Mouse (Mus musculus) ZHBTc4 (cell line): ENCODE measurements around the gene Gpr89.

Source experiments
- DNase-seq: peaks from one replicate; pipeline ENCODE4 v3.0.0-alpha.2; 2011; ENCODE audit warnings: low read depth, low spot score

Gene Gpr89

DNA sequence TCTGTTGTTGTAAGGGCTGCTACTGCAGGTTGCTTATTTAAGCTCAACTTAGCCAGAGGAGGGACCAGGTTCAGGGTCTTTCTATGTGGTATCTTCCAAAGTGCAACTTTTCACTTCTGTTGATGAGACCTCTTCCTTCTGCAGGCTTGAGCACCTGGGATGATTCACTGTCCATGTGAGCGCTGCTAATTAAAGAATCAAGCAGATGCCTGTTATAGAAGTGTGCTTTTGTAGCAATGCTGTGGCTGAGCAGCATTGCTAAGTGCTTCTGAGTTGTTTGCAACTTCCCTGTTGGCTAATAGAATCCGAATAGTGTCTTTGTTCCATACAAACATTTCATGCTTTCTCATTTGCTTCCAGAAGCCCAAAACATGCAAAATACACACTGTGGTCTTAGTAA, 34.9 kb downstream of the Gpr89 start:
- DNase-seq: no peak

DNA sequence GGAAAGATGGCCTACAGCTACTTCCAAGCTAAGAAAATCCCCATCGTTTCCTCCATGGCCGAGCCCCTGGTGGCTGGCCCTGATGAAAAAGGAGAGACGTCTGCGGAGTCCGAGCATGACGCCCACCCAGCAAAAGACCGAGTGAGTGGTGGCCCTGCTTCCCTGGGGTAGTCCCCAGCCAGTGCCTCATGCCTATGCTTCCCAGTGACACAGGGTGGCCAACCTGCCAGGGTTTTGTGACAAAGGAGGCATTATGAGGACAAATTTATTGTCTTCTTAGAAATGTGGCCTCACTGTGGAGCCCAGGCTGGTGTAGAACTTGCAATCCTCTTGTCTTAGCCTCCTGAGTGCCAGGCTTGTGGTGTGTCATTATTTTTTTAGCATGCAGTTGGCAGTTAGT, 36.1 kb downstream of the Gpr89 start:
- no peak for DNase-seq

DNA sequence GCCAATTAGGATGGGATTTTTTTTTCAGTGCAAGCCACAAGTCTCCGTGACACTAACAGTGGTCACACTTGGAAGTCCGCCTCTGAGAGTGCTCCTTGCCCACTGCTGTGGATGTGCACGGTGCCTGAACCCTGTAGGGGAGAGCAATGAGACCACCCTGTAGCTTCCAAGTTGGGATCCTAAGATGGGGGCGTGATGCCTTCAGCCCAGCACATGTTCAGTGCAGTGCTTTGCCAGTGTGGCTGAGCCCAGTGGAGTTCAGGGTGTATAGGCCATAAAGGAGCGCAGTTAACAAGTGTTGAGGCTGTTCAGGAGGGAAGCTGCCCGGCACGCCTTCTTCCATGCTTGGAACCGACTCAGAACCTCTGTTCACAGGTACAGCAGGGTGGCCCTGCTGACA, 36.6 kb downstream of the Gpr89 start:
- DNase-seq: no peak

DNA sequence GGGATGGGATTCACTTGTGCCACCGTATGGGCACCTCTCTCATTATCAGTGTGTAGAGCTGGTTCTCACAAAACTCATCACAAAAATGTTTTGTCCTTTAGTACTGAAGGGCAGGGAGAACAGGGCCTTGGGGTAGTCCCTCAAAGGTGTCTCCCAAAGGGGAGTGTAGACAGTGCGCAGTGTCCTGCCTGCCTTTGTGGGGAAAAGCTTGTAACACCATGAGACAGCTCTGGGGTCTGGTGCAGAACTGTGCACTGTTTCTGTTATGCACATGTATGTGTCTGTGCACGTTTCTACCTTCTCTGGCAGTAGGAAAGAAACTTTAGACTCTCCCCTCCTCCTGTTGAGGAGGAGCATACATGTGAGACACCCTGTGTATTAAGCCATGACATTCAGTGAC, 37.3 kb downstream of the Gpr89 start:
- DNase-seq: no peak

DNA sequence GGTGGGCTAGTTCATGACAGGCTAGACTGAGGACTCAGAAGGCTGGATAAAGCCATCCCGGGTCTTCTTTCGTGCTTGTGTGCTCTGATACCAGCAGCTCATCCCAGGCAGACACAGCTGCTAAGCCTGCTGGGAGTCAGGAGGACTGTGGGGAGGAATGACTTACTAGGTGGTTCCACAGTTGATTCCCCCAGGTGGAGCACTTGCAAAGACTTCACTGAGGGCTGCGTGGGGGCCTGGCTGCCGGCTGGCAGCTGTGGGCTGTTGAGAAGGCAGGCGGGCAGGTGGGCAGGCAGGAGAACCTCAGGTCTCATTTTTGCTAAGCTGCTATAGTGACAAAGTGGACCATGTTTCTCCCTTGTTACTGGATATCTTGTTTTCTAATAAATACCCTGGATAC, 44.6 kb downstream of the Gpr89 start:
- DNase-seq: no peak

DNA sequence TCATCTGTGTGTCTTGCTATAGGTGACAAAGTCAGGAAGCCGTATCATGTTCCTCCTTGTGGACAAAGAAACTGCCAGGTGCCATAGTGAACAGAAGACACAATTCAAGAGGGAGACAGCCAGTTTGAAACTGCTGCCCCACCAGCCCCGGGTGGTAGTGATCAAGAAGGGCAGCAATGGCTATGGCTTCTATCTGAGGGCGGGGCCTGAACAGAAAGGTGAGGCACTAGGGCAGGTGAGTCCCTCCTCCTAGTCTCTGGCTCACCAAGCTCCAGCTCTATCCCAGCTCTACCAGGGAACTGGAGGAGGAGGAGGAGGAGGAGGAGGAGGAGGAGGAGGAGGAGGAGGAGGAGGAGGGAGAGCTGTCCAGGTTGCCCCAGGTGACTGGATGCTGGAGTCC, 49.3 kb downstream of the Gpr89 start:
- DNase-seq: no peak

DNA sequence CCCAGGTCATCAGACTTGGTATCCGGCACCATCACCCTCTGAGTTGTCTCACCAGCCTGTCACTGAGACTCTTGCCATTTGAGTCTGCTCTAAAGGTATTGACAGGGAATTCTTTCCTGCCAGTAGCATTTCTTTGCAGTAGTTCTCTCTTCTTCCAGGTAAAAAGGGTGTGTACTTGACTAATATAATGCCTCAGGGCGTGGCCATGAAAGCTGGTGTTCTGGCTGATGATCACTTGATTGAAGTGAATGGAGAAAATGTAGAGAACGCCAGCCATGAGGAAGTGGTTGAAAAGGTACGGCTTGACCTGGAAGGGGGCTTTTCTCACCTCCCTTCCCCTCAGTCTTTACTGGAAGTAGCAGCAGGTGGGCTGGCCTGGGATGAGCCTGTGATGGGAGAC, 50.8 kb downstream of the Gpr89 start:
- peak; percentile 66 for DNase-seq

DNA sequence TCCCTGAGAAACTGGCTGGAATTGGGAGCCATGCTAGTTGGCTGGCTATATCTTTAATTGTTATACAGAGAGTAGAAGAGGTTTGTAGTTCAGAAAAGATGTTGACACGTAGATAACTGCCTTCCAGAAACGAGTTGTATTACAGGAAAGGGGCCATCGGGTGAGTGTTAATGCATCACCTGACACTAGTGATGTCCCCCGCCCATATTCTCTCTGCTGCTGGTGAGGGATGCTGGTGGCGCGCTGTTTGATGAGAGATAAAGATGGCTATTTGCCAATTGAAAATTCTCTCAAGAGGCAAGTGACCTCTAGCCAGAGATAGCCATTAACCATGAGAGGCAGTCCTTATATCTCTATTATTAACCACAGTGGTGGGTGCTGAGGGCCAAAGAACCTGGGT, 52.6 kb downstream of the Gpr89 start:
- DNase-seq: no peak

DNA sequence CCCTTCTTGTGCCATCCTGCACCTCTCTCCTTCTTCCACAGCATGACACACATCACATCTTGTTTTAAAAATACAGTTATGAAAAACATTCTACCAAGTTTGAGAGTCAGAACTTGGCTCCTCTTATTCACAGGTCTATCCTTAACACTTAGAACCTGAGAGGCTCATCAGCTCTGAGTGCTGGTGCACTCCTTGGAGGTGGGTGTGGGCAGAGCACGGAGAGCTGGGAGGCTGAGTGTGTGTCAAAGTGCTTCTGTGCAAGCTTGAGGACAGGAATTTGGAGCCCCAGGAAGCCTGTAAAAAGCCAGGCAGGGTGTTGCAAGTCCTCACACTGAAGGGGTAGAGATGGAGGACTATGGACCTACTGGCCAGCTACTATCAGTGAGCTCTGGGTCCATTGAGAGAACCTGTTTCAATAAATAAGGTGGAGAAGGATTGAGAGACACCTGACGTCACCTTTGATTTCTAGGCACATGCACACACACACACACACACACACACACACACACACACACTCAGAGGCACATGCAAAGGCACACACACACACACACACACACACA, 55.9 kb downstream of the Gpr89 start:
- no peak for DNase-seq

DNA sequence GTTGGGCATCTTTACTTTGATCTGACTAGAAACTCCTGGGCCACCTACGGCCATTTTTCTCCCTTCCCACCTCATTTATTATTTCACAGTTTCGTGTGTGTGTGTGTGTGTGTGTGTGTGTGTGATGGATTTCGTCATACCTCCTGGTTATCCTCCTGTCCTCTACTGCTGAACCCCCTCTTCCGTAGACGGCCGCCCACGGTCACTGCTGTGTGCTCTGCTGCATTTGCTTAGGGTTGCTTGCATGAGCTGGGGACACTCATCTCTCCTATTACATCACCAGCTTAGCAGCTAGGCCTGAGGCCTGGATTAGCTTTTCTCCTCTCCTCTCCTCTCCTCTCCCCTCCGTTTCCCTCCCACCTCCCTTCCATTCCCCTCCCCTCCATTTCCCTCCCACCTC, 56.7 kb downstream of the Gpr89 start:
- DNase-seq: no peak

DNA sequence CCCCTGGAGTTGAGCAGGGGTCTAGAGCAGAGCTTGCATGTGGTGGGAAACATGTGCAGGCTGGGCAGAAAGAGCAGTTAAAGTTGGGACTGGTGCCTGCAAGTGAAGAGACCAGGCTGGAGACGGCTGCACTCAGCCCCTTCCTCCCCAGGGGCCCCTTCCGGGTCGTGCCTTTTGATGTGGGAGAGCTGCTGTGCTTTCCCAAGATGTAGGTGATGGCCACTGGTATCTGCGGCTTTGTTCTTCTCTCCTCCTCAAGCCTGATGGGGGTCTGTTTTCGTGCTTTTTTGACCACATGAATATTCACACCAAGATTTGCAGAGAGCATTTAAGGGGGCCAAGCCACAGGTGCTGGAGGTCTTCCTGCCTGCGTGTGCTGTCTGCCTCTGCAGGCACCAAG, 57.5 kb downstream of the Gpr89 start:
- DNase-seq: no peak

DNA sequence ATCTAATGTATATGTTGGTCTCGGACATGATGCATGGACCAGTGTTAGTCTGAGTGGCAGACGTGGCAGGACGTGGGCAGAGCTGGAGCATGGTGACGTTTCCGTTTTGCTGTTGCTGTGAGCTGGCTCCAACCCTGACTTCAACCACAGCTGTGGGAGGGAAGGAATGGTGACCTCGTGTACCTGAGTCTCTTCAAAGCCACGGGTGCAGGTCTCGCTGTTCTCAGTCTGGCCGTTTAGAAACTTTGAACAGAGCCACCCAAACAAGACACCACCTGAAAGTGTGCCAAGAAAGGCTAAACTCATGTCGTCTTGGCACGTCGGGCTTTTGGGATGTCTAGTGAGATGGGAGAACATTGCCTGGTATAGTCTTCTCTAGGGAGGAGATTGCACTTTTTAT, 58.2 kb downstream of the Gpr89 start:
- DNase-seq: no peak

DNA sequence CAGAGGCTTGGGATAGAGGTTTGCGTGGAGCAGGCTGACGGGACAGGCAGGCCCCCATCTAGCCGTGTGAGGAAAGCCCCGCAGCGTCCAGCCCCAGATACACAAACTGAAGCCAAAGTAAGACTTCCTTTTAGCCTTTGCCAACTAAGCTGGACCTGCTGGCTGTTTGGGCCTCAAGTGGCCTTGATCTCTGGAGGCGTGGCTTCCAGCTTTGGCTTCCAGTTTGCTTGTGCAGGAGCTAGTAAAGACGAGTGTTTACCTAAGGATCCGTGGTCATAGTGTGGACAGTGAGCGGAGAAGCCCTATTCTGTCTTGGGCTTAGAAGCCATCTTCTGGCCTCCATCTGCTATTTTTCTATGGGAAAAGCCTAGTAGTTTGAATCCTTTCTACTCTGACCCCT, 59.3 kb downstream of the Gpr89 start:
- DNase-seq: no peak

DNA sequence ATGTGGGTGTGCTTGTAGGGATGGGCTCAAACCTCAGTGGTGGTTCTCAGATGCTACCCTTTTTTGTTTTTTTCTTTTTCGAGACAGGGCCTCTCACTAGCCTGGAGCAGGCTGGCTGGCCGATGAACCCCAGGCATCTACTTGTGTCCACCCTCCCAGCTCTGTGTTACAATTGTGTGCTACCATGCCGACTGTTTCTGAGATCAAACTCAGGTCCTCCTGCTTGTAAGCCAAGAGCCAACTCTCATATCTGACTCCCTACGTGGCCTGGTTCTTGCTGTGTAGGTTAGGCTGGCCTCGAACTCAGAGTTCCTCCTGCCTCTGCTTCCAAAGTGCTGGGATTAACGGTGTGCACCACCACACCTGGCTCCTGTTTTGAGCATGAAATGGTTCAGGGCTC, 60.0 kb downstream of the Gpr89 start:
- no peak for DNase-seq

DNA sequence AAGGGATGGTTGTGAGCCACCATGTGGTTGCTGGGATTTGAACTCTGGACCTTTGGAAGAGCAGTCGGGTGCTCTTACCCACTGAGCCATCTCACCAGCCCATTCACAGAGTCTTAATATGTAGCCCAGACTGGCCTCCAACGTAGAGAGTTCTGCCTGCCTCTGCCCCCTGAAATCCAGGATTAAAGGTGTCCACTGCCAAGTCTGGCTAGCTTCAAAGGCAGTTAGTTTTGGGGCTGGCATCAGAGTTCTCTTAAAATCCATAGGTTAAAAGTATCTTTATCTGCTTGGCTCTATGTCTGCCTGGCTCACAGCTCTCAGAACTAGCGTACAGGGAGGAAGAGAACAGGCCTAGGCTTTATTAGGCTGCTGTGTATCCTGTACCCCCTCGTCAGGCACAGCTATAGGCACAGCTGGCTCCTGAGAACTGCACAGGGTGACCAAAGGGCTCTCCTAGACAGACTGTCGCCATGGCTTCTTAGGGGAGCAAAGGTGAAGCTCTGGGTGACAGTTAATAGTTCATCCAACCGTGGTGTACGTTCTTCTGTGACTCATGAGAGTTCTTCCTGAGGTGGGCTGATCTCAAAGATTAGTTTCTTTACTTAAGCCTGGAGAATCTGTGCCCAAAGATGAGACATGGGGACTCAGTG, 66.0 kb downstream of the Gpr89 start:
- no peak for DNase-seq

DNA sequence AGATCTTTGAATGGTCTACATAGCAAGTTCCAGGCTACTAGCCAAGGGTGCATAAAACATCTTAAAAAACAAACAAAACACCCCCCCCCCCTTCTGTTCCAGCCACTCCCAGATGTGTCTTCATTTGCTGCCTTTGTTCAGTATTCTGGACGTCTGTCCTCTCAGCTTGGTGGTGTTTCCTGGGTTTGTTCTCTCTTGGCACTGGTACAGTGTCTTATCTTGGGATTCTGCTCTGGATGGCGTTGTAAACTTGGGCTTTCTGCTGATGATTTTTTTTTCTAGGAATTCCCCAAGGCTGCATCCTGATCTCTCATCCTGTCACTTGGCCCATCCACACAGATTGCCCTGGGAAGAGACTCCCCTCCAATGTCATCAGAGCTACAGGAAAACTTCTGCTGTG, 68.7 kb downstream of the Gpr89 start:
- DNase-seq: no peak

DNA sequence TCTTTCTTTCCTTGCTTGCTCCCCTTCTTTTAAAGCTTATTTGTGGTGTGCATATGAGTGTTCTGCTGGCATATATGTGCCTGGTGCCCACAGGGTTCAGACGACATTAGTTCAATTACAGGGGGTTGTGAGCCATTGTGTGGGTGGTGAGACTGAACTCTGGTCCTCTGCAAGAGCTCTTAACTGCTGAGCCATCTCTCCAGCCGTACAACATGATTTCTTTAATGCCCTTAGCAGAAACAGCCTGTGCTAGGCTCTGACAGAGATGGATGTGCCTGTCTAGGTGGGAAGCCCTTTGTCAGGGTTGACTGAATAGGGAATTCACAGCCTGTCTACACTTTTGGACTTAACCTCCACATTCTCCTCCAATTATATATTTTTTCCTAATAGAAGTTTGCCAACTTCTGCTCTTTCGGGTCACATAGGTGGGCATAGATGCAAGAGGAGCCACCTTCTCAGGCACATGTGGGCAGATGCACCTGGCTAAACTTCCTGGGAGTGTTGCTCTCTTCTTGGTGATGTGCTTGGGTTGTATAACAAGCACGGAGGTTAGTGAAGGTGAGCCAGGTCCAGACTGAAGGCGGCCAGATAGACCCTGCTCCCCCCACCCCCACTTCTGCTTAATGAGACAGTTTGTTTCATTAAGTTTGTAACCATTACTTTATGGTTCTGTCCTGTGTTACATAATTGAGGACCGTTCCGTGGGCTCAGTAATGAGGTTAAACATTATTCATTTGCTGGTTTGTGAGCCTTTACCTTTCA, 70.4 kb downstream of the Gpr89 start:
- no peak for DNase-seq

DNA sequence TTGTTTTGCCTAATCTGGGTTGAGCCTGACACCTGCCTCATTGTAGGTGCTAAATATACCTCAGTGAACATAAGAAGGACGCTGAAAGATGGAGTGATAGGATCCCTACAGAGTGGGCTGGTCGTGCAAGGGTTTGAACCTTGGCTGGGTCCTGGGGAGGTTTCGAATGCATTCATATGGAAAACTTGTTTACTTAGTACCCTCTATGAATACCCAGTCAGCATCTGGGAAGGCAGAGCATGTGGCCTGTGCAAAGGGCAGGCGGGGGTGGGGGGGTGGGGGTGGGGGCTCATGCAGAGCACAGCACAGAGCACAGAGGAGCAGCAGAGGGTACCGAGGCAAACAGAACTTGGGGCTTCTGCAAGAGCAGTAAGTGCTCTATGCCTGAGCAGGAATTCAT, 72.2 kb downstream of the Gpr89 start:
- DNase-seq: no peak

DNA sequence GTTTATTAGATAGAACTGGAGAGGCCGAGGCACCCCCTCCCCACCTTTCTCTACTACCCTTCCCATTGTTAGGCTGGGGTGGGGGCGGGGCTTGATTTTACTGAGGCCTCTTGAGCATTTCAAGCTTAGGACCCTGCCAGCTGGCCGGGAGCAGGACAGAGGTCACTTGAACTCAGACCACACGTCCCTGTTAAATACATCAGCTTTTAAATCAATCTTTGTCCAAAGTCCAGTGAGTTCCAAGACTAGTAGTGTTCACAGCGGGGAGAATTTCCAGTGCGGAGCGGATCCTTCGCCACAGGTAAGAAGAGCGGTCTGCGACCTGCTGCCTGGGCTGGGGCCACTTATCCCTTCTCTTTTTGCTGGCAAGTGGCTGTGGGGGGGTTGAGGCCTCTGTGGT, 75.3 kb downstream of the Gpr89 start:
- no peak for DNase-seq

DNA sequence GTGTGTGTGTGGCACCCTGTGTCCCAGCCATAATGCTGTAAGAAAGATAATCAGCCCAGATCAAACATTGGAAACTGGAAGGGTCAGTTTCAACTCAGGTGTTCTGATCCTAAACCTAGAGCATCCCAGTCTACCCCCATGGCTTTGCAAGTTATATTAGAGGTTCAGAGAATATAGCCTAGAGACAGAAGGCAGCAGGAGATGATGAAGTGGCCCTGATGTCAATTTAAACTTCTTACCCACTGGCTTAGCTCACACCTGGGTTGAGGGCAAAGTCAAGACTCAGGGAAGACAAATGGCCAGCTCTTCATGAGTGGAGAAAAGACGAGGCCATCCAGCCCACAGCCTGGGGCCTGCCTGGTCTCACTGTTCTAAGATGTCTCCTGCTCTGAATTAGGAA, 76.2 kb downstream of the Gpr89 start, which contains the start of the genes Pdzk1 and Cd160:
Gene Pdzk1, plus strand, starts transcription at position 301 of the 400 bp plus-strand sequence.
Gene Cd160, minus strand, starts transcription at position 368 of the 400 bp plus-strand sequence.
- no peak for DNase-seq

DNA sequence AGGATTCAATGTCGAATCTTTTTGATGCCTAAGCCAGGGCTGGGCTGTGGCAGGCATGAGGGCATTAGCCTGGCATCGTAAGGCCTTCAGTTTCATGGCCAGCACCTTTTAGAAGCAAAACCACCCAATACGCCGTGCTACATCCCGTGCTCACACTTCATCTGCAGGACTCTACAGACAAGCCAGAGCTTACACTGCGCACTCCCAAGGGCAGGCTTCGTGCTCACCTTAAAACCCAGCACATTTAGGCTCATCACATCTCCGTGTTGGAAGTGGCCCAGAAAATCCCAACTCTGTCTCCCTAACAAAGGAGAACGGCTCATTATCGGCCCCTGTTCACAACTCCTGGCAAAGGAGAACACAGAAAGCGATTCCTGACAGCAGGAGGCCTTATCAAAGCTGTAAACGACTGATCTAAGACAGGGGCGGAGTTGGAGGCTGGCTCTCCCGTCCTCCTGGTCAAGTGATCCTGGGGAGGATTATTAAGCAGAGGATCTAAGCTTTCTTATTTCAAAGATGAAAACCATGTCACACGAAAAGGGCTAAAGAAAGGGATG, 76.8 kb downstream of the Gpr89 start:
- DNase-seq: peak; percentile 41

DNA sequence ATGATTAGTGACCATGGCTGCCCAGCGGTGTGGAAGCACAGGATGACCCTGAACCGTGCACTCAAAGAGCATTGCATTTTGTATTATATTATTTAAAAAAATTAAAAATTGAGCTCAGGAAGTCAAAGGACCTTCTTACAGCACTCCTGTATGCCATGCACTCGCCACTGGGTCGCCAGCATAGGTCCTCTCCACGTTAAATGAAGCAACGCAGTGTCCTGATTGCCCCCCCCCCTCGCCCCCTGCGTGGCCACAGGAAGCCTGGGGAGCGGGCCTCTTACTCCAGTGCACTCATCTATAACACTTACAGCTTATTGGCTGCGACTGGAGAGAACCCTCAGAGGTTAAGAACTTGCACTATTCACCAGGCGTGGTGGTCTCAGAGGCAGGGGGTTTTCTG, 79.9 kb downstream of the Gpr89 start:
- DNase-seq: no peak

DNA sequence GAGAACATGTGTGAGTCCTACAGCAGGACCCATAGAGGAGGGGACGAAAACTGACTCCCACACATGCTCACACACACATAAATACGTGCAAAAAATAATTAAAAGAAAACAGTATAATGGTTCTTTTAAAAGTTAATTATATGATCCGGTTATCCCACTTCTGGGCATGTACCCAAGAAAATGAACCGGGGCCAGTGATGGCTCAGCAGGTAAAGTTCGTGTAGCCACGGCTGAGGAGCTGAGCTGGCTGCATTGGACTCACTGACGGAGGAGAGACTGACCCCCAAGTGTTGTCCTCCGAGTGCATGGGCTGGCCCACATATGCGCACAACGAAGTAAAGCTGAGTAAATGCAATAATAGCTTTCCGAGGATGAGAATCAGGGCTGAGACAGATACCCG, 80.5 kb downstream of the Gpr89 start:
- no peak for DNase-seq
